Mouse (Mus musculus) liver, adult 2 months (tissue): ENCODE measurements around the gene Gse1.

ENCODE experiments used
- CTCF ChIP-seq: fragments of 200-500 bp; IDR thresholded peaks from 2 replicates; pipeline ENCODE4 v1.5.1; 2011; ENCODE audit warnings: low read depth, low read length, control low read depth
- POLR2A ChIP-seq: fragments of 200-500 bp; IDR thresholded peaks from 2 replicates; pipeline ENCODE4 v1.6.1; 2011; ENCODE audit warnings: low read length, control low read depth; ENCODE audit not compliant: insufficient read depth; ENCODE audit errors: extremely low read depth

DNA sequence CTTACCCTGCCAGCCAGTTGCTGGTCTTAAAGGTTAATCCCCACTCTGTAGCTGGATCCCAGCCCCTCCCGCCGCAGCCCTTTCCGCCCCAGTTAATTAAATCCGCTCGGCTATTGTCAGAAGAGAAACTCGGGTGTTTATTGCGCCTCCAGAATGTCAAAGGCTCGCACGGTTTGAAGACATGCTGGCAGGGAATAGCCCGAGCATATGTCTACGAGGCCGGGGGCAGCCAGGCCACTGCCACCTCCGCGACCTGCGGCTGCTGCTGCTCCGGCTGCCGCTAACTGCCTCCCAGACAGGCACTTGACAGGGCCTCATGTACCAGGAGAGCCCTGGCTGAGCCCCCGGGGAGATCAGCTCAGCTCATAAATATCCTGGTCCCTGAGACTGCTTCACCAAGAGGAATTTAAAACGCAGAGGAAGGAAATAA is 276.8 kb downstream of the Gse1 start:
- no peak for TF ChIP-seq CTCF
- TF ChIP-seq POLR2A: no peak
